ENCODE assay signal across 10 mouse cellular contexts in the genomic region with DNA sequence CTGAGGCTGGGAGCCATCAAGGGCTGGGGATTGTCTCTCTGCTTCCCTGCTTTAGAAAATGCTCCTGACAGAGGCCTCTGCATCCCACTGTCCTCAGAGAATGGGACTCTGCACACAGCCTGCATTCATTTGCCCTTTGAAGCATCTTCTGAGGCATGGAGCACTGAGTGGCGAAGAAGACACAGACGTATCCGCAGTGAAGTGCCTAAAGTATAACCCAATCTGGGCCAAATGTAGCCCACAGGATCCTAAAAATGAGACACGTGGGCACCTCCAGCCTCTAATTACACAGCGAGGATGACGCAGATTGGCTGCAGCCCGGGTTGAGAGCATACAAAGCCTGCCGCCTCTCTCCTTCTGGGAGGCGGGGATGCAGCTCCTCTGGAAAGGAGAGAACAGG. TPM values are rescaled to one million over a fixed set of nuclear protein-coding genes. Genes with fewer than 3 reads are reported as not detected.
DNase-seq lines count a peak whose midpoint lies in the region; ATAC-seq lines count a peak whose summit lies in the region.
"Had no signal": no experiment of that assay in that cellular context is flagged by ENCODE, and none has a peak within 500 bp of the region (broad histone marks: within the 10 kb centered on the region; RNA-seq: fewer than 3 reads in every experiment).

No protein-coding gene starts in this region.

- no peak overlapping the region for H3K27ac ChIP-seq in midbrain, embryonic 12.5 days (replicated peaks)
- H3K27ac ChIP-seq in heart, embryonic 11.5 days (ENCODE audit: low read depth, low read length) = no peak overlapping the region
- H3K27ac ChIP-seq: neural tube, embryonic 12.5 days had no signal

- H3K27me3 ChIP-seq in midbrain, embryonic 12.5 days = no peaks in the 10 kb centered on the region
- no peaks in the 10 kb centered on the region for H3K27me3 ChIP-seq in heart, embryonic 11.5 days (ENCODE audit: control insufficient read depth, insufficient read depth, low read length)
- H3K27me3 ChIP-seq: neural tube, embryonic 12.5 days had no signal

- peak; percentile 36 to 38 for DNase-seq in cerebellum, postnatal 10 days
- peak; percentile 46 for DNase-seq in Muller cell, postnatal 12 days (ENCODE audit: inconsistent ontology term)
- DNase-seq in frontal cortex, postnatal 36 days (ENCODE audit: low spot score in 2 of 2) = peak; percentile 70 to 89
- no peak for DNase-seq in spleen, postnatal 4 days (ENCODE audit: low spot score in 2 of 2)
- no peak for DNase-seq in embryo, embryonic 11 days
- DNase-seq: cerebellum, adult 11-12 months had no signal

- H3K4me3 ChIP-seq in midbrain, embryonic 12.5 days = no peak overlapping the region
- H3K4me3 ChIP-seq in heart, embryonic 11.5 days (ENCODE audit: low read depth, low read length) = no peak overlapping the region
- H3K4me3 ChIP-seq: neural tube, embryonic 12.5 days had no signal

- 0 out of 2 replicates have a peak overlapping the region, but pooled peaks have one; percentile 20 for H3K9ac ChIP-seq in midbrain, embryonic 12.5 days (replicated peaks)
- H3K9ac ChIP-seq in heart, embryonic 11.5 days (ENCODE audit: low read depth, low read length) = no peak overlapping the region
- H3K9ac ChIP-seq: neural tube, embryonic 12.5 days had no signal

- ATAC-seq in cerebellum, adult (ENCODE audit: insufficient number of reproducible peaks, low FRiP score, low TSS enrichment) = no peak
- ATAC-seq in midbrain, embryonic 12.5 days (ENCODE audit: low FRiP score, low read depth) = no peak
- no peak for ATAC-seq in heart, embryonic 11.5 days (replicated peaks; ENCODE audit: insufficient number of reproducible peaks, low FRiP score, low TSS enrichment)

- H3K9me3 ChIP-seq in midbrain, embryonic 12.5 days = no peaks in the 10 kb centered on the region
- no peaks in the 10 kb centered on the region for H3K9me3 ChIP-seq in heart, embryonic 11.5 days (replicated peaks; ENCODE audit: control insufficient read depth, low read length)
- H3K9me3 ChIP-seq: neural tube, embryonic 12.5 days had no signal

- WGBS in midbrain, embryonic 12.5 days = 58% methylated on average over 9 of the region's 9 CpGs
- 59% methylated on average over 9 of the region's 9 CpGs for WGBS in heart, embryonic 11.5 days (ENCODE audit: insufficient replicate concordance)

- peaks cover 4% of the 10 kb centered on the region for H3K4me1 ChIP-seq in midbrain, embryonic 12.5 days
- H3K4me1 ChIP-seq in heart, embryonic 11.5 days (ENCODE audit: control insufficient read depth, insufficient read depth, low read length) = no peaks in the 10 kb centered on the region
- H3K4me1 ChIP-seq: neural tube, embryonic 12.5 days had no signal

- no peaks in the 10 kb centered on the region for H3K36me3 ChIP-seq in midbrain, embryonic 12.5 days
- H3K36me3 ChIP-seq in heart, embryonic 11.5 days (ENCODE audit: control insufficient read depth, insufficient read depth, low read length) = no peaks in the 10 kb centered on the region
- H3K36me3 ChIP-seq: neural tube, embryonic 12.5 days had no signal

- no peak overlapping the region for H3K4me2 ChIP-seq in midbrain, embryonic 12.5 days (replicated peaks)
- no peak overlapping the region for H3K4me2 ChIP-seq in heart, embryonic 11.5 days
- H3K4me2 ChIP-seq: neural tube, embryonic 12.5 days had no signal

RNA-seq across cellular contexts. Expression of gene Zfp148, which starts 36.3 kb away (rescaled TPM):
- 58.1 and 60.9 TPM in 2 replicates for polyA plus RNA-seq in midbrain, embryonic 12.5 days (2016; fragmentation: Nextera tagmentation; extraction: Ambion mirVana)
- 37.8 and 39.2 TPM in 2 replicates for polyA plus RNA-seq in heart, embryonic 11.5 days (2014; fragmentation: Nextera tagmentation; extraction: Ambion mirVana)

Comparison
In these comparisons a context has a peak if more than half of its experiments do, and no peak if none do; other contexts are left out.
1. DNase-seq: peak in cerebellum, postnatal 10 days (2 of 2), Muller cell, postnatal 12 days (single experiment) and frontal cortex, postnatal 36 days (2 of 2); none in spleen, postnatal 4 days (0 of 2) and embryo, embryonic 11 days (single experiment).